Mouse (Mus musculus): ENCODE measurements around the gene Opn3.

DNA sequence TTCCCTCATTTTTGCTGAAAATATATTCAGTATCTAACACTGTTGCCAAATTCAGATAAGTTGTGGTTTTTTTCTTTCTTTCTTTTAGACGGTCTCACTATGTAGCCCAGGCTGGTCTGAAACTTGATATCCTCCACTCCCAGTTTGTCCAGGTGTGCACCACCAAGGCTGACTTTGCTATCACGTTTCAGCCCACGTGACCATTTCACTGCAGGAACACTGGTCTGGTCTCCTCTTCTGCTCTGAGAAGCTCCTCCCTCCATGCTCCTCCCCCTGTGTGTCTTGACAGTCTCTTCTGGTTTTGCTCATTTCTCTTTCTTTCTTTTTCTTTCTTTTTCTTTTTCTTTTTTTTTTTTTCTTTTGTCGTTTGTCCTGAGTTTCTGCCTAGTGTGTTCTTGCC, 7.2 kb upstream of the Opn3 start:
- TF ChIP-seq POLR2A (IDR thresholded peaks at IDR 0.05; ENCODE audit: insufficient read depth, low read depth, low read length): no peak
- no peak for TF ChIP-seq CTCF (IDR thresholded peaks at IDR 0.05; ENCODE audit: insufficient read depth, low read depth, low read length)
